Mouse (Mus musculus) ES-E14 (cell line): ENCODE measurements around the gene Lonrf2.

Source experiments
- CHD2 ChIP-seq: IDR thresholded peaks from 2 replicates; pipeline ENCODE4 v1.6.1; 2014; ENCODE audit warnings: mild to moderate bottlenecking, low read depth, low read length, inconsistent platforms
- ZC3H11A ChIP-seq: IDR thresholded peaks from 2 replicates; pipeline ENCODE4 v1.6.1; 2012; ENCODE audit warnings: low read depth, mild to moderate bottlenecking, inconsistent platforms, low read length, borderline replicate concordance

DNA sequence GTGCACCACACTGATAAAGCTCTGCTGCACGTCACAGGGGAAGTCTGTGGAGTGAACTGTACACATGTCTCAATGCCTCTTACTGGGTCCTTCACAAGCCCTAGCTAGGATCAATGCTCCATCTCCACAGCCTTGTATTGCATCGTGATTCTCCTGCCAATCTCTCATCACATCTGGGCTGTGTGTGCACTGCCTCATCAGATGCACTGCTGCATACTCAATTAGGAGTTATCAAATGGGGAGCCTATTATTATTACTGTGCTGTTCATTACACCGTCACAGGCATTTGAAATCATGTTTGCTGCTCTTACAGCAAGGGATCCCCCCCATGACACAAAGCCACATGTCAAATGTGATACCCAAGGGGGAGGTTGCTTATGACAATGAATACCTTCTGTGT lies 18.8 kb downstream of the Lonrf2 start:
- TF ChIP-seq ZC3H11A (no peak), CHD2 (no peak)
